Mouse (Mus musculus) adrenal gland, postnatal 10 days (tissue): ENCODE measurements around the gene Klhl26. TPM values are rescaled to one million over a fixed set of nuclear protein-coding genes. Genes with fewer than 3 reads are reported as not detected.

Source experiments
- DNase-seq: peaks from one replicate; pipeline ENCODE4 v3.0.0; 2021; ENCODE audit warnings: mixed read lengths
- total RNA-seq, 2 experiments: library from RNA; stranded (reverse); gene quantifications; 2 replicates each; pipeline ENCODE4 v1.2.3; 2021

Klhl26 gene
- total RNA-seq, 2 experiments from 2014 or later: 14.0 to 15.1 TPM

DNA sequence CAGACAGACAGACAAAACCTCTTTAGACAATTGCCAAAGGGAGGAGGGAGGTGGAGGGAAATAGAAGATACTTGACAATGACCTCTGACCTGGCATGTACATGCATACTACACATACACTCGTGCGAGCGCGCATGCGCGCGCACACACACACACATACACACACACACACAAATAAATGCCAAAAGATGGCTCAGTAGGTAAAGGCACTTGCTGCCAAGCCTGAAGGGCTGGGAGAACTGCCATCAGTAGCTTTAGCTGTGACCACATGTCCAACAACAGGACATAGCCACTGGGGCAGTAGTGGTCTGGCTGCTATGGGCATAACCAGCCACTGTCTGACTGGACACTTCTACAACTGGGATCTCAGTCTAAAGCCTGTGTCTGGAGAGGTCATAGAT is 4.9 kb downstream of the Klhl26 start:
- DNase-seq: no peak

DNA sequence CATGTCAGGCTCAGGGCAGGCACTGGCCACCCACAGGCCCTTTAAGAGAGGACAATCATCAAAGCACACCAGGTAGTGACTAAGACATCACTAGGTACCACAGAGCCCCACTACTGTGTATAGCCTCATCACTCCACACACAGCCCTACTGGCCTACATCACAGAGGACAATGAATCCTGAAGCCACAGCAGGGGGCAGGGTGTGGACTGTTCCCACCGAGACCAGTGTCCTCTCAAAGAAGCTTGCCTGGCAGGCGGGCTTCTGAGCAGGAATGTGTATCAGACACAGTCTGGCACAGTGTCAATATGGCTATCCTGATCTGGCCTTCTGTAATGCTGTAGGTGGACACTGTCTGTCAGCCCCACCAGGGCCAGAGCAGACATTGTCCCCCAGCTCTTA is 6.8 kb downstream of the Klhl26 start:
- no peak for DNase-seq

GRCm38 (mm10) chr8:70469295-70469916 is 7.4 kb downstream of the Klhl26 start:
- no peak for DNase-seq

GRCm38 (mm10) chr8:70468733-70469132 is 8.0 kb downstream of the Klhl26 start:
- no peak for DNase-seq

GRCm38 (mm10) chr8:70467907-70468306 is 8.9 kb downstream of the Klhl26 start:
- no peak for DNase-seq

- DNase-seq: no peak
Measured at GRCm38 (mm10) chr8:70467229-70467725, 9.5 kb downstream of the Klhl26 start.

DNA sequence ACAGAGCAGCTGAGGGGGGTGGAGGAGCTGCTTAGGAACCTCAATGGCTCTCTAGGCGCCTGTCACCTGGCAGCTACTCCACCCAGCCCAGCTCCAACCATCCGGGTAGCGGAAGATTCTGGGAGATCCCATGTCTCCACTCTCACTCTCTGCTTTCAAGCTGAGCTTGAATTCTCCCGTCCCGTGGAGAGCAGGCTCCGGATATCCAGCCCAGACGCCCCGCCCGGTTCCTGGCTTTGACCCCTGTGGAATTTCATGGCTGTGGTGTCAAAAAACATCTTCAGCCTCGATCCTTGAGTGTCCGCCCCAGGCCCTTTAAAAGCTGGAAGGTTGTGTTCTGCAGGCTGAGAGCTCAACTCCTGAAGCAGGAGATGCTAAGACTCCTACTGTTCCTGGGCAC is 10.0 kb downstream of the Klhl26 start:
- peak; percentile 35 for DNase-seq

DNA sequence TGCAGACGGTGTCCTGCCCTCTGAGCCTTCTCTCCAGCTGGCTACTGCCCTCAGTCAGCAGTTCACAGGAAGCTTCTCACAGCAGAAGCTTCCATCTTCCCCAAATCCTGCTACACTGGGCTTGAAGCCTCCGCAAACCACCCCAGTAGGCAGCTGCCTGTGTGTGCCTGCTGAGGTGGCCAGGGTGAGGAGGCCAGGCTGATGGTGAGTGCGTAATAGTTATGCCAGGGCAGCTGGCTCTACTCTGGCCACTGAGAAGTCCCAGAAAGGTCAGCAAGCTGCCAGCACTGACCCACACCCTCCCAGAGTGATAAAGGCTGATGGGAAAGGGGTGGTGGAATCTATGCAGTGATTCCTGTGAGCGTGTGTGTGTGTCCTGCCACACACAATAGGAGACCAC is 10.5 kb downstream of the Klhl26 start:
- DNase-seq: no peak

DNA sequence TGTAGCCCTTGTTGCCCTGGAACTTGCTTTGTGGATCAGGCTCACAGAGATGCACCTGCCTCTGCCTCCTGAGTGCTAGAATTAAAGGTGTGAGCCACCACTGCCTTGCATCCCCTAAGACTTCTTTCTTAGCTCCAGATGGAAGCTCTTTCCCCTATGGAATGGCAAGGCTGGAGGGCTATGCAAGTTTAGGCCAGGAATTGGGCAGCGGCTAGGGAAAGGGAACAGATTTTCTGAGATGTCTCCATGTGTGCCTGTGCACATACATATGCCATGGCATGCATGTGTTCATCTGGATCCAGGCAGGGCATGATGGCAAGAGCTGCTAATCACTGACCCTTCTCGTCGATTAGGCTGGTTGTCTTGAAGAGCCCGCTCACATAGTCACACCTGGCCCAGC is 11.1 kb downstream of the Klhl26 start:
- no peak for DNase-seq

DNA sequence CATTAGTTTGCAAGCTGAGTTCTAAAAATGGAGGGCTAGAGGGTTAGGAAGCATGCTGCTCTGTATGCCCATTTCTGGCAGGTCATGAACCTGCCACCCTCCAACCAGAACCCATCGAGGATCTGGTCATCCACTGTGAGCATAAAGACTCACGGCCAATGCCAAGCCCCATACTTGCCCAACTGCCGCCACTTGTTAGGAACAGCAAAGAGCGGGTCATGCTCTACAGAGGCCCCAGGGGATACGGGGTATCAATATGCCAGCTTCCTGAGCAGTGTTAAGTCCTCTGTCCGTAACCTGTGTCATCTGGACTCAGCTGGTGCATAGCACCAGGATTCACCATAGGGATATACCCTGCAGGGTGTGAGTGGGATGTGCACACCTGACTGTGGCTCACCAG is 12.6 kb downstream of the Klhl26 start:
- DNase-seq: no peak

GRCm38 (mm10) chr8:70463306-70463705 is 13.5 kb downstream of the Klhl26 start:
- DNase-seq: peak; percentile 66

DNA sequence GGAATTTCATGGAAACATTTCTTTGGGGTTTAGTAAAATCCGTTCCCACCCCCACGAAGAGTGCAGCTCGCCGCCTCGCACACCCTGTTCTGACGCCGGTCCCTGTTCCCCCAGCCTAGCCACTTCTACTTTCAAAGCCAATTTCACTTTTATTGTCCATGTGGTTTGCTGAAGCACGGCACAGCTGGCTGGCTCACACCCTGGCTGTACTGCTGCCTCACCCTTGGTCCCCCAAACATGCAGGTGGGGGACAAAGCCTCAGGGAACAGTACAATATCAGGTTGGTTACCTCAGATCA is 14.3 kb downstream of the Klhl26 start:
- no peak for DNase-seq

DNA sequence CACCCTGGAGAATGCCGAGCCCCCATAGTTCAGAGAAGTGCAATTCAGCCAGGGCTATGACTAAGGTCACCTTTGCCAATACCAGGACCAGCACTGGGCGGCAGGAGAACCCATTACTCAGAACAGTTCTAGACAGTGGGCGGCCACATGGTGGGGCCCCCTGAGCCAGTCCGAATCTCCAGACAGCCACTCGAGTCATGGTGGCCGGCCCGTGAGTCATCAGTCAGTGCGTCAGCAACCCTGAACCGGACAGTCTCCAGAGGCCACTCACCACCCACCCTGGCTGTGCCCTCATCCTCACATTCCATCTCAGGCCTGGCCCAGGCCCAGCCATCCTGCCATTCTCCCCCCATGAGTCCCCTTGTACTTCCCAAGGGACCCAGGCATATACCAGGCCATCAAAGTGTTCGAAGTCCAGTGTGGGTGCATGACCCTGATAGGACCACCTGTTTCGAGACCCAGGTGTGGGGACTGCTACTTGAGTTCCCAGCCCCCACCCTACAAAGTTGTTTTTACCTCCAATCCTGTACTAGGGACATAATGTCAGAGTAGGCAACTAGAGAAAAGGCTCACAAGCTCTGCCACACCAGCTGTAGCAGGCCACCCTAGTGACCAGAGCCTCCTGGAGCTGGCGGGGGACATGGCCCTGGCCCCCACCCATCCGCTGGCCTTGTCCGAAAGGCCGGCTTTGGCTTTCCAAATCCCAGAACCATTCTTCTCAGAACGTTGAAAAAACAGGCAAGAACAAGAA is 14.8 kb downstream of the Klhl26 start:
- peak; percentile 77 for DNase-seq

- DNase-seq: no peak
Measured at GRCm38 (mm10) chr8:70460606-70461005, 16.2 kb downstream of the Klhl26 start.

DNA sequence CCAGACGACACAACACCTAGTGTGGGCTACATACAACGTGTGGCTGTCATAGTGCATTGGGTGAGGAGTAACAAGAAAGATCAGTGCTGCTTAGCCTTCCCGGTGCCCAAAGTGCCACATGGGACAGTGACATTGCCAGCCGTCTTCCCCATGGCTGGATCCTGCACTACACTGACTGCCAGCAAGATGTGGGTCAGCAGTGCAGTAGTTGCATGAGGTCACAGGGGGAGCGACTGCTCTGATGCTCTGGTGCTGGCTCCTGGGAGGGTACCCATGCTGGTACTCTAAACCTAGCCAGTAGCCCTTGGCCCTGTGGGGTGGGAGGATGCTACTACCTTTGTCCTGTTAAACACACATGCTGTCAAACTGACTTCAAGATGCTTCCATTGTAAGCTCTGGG is 16.6 kb downstream of the Klhl26 start:
- peak; percentile 50 for DNase-seq

DNA sequence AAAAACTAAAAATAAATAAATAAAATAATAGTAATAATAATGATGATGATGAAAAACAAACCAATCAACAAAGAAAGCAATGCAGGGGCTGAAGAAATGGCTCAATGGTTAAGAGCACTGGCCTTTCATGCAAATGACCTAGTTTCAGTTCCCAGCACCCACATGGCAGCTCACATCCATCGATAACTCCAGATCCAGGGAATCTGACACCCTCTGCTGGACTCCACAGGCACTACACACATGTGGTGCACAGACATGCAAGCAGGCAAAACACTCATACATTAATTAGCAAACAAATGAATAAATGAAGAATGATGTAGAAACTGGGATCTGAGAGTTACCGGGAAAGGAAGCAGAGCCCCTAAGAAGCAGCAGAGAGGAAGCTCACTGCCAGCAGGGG is 17.1 kb downstream of the Klhl26 start:
- DNase-seq: no peak

GRCm38 (mm10) chr8:70458462-70458861 is 18.3 kb downstream of the Klhl26 start:
- peak; percentile 33 for DNase-seq

DNA sequence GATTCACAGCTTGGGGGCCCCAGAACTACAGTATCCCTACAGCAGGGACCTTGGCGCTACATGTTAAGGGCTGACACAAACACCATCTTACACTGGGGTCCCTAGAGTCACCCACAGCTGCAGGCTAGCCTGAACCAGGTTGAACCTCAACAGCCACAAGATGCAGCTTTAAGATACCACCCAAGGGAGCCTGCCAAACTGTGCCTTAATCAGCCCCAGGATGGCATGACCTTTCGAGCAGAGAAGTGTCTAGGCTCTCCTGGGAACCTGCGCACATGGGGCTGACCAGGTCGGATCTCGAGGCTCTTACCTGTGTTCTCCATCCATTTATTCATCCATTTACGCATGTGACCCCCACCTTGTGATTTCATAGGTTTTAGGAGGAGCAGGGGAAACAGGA is 18.9 kb downstream of the Klhl26 start:
- no peak for DNase-seq

DNA sequence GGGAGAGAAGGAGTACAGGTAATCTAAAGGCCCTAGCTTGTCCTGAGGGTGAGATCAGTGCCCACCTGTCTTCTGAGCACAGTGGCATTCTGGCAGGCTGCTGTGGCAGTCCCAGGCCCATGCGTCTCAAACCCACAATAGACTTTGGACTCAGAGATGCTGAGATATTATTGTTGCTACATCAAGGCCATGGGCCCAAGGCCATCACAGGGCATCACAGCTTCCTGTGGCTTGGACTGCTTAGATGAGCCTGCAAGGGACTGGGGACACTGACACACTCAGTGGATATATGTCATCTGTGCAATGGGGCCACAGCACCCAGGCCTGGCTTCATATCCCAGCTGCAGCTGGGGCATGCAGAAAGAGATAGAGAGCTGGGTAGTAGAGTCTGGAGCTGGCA is 19.8 kb downstream of the Klhl26 start:
- DNase-seq: peak; percentile 57

- no peak for DNase-seq
Measured at GRCm38 (mm10) chr8:70453852-70454251, 22.9 kb downstream of the Klhl26 start.

- no peak for DNase-seq
Measured at GRCm38 (mm10) chr8:70452196-70452966, 24.4 kb downstream of the Klhl26 start.

GRCm38 (mm10) chr8:70447639-70448420 is 28.9 kb downstream of the Klhl26 start:
- peak; percentile 81 for DNase-seq

GRCm38 (mm10) chr8:70445988-70446387 is 30.8 kb downstream of the Klhl26 start:
- no peak for DNase-seq
